Comparison of ENCODE assay signal across 8 mouse cellular contexts in genomic region chr1:73362122-73362521, GRCm38 (mm10).
A peak's percentile ranks its signal among the peaks of the same experiment; 100 is the strongest.
DNase-seq lines count a peak whose midpoint lies in the region; ATAC-seq and TF ChIP-seq lines count a peak whose summit lies in the region.

No protein-coding gene starts in this region.

- DNase-seq in midbrain, embryonic 10.5 days (ENCODE audit: low spot score): no peak
- no peak for DNase-seq in midbrain, embryonic 11.5 days (ENCODE audit: low spot score, missing footprints)
- DNase-seq in gastrocnemius, postnatal 10 days: peak; percentile 13
- peak; percentile 87 for DNase-seq in kidney, adult 2 months
- peak; percentile 48 for DNase-seq in lung, postnatal 36 days
- no peak for DNase-seq in retina, embryonic 14.5 days (ENCODE audit: low spot score)
- DNase-seq in cerebellum, adult 9-11 months: no peak
- no peak for DNase-seq in layer of hippocampus, adult 18-20 months (ENCODE audit: low spot score in 2 of 2)

- no peak overlapping the region for H3K4me3 ChIP-seq in midbrain, embryonic 10.5 days
- H3K4me3 ChIP-seq in midbrain, embryonic 11.5 days (ENCODE audit: low read depth, low read length): no peak overlapping the region
- H3K4me3 ChIP-seq in kidney, adult 2 months (ENCODE audit: insufficient read depth, low read depth, low read length): no peak overlapping the region

- no peak for ATAC-seq in midbrain, embryonic 11.5 days (ENCODE audit: low FRiP score)

- no peak overlapping the region for H3K4me2 ChIP-seq in midbrain, embryonic 11.5 days

- WGBS in midbrain, embryonic 10.5 days: 84% methylated on average over 1 of the region's 1 CpGs
- WGBS in midbrain, embryonic 11.5 days: 72% methylated on average over 1 of the region's 1 CpGs
- WGBS in kidney, adult 2 months: 65% methylated on average over 1 of the region's 1 CpGs

- H3K9me3 ChIP-seq in midbrain, embryonic 10.5 days (replicated peaks): no peaks in the 10 kb centered on the region
- H3K9me3 ChIP-seq in midbrain, embryonic 11.5 days (ENCODE audit: control insufficient read depth, low read length): no peaks in the 10 kb centered on the region

- TF ChIP-seq POLR2A in kidney, adult 2 months (IDR thresholded peaks at IDR 0.05; ENCODE audit: low read depth, low read length): no peak

- H3K36me3 ChIP-seq in midbrain, embryonic 10.5 days: no peaks in the 10 kb centered on the region
- H3K36me3 ChIP-seq in midbrain, embryonic 11.5 days (ENCODE audit: control insufficient read depth, insufficient read depth, low read length): no peaks in the 10 kb centered on the region
- H3K36me3 ChIP-seq in kidney, adult 2 months (ENCODE audit: control insufficient read depth, insufficient read depth, low read length): no peaks in the 10 kb centered on the region

- H3K27ac ChIP-seq in midbrain, embryonic 10.5 days (replicated peaks): peak overlapping the region; percentile 55
- no peak overlapping the region for H3K27ac ChIP-seq in midbrain, embryonic 11.5 days (ENCODE audit: low read depth, low read length)
- no peak overlapping the region for H3K27ac ChIP-seq in kidney, adult 2 months (ENCODE audit: insufficient read depth, low read depth, low read length)

- peaks cover 46% of the 10 kb centered on the region for H3K4me1 ChIP-seq in midbrain, embryonic 10.5 days
- peaks cover 18% of the 10 kb centered on the region for H3K4me1 ChIP-seq in midbrain, embryonic 11.5 days (ENCODE audit: control insufficient read depth, insufficient read depth, low read length)
- H3K4me1 ChIP-seq in kidney, adult 2 months (ENCODE audit: control insufficient read depth, insufficient read depth, low read length): peaks cover 10% of the 10 kb centered on the region; the same call in 1 of the 2 replicates

- peaks cover 5% of the 10 kb centered on the region; the same call in 1 of the 2 replicates for H3K27me3 ChIP-seq in midbrain, embryonic 10.5 days (ENCODE audit: low read depth, poor library complexity, severe bottlenecking)
- H3K27me3 ChIP-seq in midbrain, embryonic 11.5 days (ENCODE audit: control insufficient read depth, insufficient read depth, low read length): no peaks in the 10 kb centered on the region
- H3K27me3 ChIP-seq in kidney, adult 2 months (replicated peaks; ENCODE audit: control insufficient read depth, insufficient read depth, low read length): no peaks in the 10 kb centered on the region

- no peak overlapping the region for H3K9ac ChIP-seq in midbrain, embryonic 11.5 days (ENCODE audit: low read length)

- TF ChIP-seq CTCF in kidney, adult 2 months (conservative IDR thresholded peaks at IDR 0.05; ENCODE audit: insufficient read depth, insufficient read length, low read depth, low read length): no peak

Comparison
In these comparisons a context has a peak if more than half of its experiments do, and no peak if none do; other contexts are left out.
1. DNase-seq: peak in gastrocnemius, postnatal 10 days (single experiment), kidney, adult 2 months (single experiment) and lung, postnatal 36 days (single experiment); none in midbrain, embryonic 10.5 days (single experiment), midbrain, embryonic 11.5 days (single experiment), retina, embryonic 14.5 days (single experiment), cerebellum, adult 9-11 months (single experiment) and layer of hippocampus, adult 18-20 months (0 of 2).